Mouse (Mus musculus) yolk sac, embryonic 10.5 days (tissue): ENCODE results near the gene Ugt2a3.
"Not testable (repeated sequence)": the region's sequence is repeated elsewhere in the genome, so short reads cannot be mapped to it uniquely, and the experiment has no call there.

ENCODE experiments used
- DNase-seq: peaks from one replicate; pipeline ENCODE4 v3.0.0-alpha.2; 2017; ENCODE audit warnings: low spot score

The Ugt2a3 gene

DNA sequence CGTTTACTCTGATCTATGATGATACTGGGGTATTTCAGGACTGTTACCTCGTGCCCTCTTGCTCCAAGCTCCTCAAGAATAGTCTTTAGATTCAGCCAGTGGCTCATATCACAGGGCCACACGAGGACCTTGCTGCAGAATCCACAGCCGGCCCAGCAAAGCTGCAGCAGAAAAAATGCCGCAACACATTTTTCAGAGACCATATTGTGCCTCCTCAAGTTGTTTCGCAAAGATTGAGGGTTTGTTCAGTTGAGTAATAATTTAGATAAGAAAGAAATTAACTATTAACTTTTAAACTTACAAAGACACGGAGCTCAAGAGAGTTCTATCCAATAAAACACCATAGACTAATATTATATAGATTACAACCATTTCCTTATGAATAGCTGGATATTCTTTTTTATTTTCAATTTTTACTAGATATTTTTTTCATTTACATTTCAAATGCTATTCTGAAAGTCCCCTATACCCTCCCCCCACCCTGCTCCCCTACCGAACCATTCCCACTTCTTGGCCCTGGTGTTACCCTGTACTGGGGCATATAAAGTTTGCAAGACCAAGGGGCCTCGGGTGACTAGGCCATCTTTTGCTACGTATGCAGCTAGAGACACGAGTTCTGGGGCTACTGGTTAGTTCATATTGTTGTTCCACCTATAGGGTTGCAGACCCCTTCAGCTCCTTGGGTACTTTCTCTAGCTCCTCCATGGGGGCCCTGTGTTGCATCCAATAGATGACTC lies at the start of gene Ugt2a3:
Gene Ugt2a3 (minus strand): TSS at position 235 of the 737 bp plus-strand sequence.
- DNase-seq, result no peak

DNA sequence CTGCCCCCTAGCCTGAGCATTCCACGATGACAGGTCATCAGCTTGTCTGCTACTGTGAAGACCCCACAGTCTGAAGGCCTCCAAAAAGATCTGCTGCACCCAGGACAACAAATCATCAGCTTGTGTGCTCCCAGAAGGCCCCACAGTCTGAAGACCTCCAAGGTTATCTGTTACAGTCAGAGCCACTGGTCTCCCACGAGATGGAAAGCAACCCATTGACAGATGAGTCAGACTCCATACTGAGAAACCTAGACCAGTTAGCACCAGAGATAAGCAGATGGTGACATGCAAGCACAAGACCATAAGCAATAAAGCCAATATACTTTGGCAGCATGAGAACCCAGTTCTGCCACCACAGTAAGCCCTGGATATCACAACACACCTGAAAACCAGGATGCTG lies 43.2 kb upstream of the Ugt2a3 start:
- DNase-seq, result no peak

DNA sequence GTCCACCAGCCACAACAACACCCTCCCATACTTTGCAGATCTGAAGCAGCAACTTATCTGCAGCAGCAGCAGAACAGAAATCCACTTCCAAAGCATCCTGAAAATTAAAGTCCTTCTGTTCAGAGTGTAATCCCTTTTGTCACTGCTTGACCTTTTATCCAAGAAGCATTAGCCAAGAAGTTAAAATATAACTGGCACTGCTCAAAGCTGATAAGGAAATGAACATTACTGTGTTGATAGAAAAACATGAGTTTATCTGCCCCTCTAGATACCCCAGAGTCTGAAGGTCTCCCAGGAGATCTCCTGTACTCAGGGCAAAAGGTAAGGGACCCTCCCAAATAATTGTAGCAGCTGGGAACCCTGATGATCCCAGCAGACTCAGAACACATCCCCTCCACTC lies 42.8 kb upstream of the Ugt2a3 start:
- DNase-seq, result peak; percentile 32

DNA sequence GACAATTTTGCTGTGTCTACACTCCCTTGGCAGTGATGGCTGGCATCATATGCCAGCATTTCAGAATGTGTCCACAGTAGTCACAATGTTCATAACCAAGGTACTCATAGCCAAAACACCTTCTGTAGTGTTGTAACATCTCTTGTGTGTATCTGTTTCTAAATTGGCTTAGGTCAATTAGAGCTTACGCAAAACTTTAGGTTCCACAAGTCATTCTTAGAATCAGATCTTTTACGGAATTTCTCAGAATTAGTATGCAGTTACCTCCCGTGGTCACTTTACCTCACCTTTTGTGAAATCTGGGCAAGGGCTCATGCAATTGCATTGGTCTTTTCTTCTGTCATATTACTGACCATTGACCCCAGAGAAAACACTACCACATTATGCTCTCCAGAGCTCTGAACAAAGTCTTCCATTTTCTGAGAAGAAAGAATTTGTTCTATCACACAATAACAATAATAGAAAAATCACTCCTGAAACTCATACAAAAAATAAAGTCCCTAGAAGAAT lies 38.9 kb upstream of the Ugt2a3 start:
- no peak for DNase-seq

DNA sequence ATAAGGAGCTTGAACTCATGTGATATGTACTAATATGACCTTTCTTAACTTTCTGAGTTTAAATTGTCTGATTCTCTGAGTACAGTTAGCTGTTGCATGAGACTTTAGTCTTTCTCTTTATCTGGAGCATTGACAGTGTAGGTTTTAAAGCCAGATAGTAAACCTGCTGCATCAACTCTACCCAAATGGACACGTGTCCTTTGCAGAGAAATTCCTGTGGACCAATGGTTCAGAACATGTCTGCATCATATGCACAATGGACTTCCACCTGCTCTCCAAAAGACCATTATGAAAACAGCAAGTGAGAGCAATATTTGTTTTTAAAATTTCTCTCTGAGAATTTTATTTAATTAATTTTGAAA lies 36.5 kb upstream of the Ugt2a3 start:
- DNase-seq, result no peak

DNA sequence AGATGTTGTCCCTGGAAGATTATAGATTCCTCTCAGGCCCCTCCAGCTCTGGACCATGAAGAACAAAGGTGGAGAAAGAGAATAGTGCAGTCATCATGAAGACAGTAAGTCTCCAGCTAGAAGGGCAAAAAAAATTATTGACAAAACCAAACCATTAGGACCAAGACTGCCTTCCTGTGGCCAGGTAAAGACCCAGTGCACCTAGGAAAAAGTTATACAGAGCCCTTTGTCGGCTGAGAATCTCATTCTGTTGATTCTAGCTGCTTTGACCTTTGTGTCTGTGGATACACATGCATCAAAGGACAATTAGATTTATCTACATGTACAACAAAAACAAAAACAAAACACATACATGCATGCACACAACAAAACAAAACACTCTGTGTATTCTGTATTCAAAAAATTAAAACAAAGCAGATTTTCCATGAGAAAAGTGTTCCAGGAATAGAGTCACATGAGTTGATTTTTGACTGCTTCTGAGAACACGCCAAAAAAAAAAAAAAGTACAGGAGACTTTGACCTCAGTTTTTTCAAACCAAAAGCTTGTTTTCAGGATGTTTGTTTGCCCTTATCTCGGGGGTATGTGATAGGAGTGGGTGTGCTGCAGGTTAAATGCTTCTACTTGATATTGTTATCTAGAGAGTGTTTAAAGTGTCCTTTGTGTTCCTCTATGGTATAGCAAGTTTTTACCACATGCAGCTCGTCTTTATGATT lies 36.0 kb upstream of the Ugt2a3 start:
- peak; percentile 47 for DNase-seq

DNA sequence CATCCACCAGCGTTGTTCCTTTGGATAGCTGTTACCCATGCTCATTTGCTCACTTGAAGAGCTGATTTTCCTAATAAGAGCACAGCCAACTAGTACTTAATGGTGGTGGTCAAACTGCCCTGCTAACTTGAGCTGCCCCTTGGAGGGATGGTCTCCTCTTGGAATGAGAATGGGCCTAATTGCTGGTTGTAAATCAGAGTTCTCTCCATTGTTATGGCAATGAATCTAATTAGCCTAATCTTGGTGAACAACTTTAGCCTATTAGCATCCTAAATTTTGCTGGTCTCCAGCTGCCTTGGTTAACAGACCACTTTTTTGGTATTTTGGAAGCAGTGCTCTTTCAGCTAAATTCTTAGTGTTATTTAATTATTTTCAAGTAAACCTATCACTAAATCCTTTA lies 13.4 kb upstream of the Ugt2a3 start:
- no peak for DNase-seq

DNA sequence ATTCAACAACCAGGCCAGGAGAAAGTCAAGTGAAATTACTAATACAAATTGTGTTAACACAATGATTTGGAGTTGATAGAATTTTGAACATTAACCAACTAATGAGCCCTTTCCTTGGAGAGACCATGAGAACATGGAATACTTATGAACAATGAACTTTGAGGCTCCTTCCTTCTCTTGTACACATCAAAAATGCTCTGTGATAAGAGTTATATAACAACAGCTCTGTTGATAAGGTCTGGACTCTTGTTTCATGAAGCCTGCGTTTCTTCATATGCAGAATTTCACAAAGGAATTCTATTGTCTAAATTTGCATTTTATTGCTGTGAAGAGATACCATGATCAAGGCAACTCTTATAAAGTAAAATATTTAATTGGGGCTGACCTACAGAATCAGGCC lies 12.2 kb upstream of the Ugt2a3 start:
- DNase-seq, result not testable (repeated sequence)

DNA sequence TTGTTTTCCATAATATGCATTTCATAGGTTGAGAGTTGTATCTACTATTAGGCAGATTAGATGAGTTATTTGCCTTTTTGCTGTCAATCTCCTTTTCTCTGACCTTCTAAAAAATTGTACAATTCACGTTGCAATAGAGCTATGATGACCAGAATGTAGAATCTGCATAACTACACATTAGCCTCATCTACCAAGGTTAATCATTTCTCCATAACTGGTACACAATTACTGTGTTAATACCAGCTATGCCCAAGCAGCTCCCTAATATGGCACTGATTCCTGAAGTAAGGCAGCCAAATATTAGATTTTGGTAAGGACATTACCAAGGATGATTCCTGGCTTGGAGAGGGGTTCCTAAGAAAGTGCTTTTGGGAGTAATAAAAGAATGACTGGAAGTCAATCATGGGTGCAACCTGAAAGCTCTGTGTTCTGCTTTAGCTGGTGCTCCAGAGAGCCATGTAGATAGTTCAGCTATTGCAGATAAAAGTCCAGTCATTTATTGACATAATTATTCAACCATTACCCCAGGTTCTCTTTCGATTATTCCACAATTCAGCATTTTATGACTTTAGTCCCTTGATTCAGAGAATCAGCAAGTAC lies 10.6 kb upstream of the Ugt2a3 start:
- DNase-seq, result not testable (repeated sequence)

DNA sequence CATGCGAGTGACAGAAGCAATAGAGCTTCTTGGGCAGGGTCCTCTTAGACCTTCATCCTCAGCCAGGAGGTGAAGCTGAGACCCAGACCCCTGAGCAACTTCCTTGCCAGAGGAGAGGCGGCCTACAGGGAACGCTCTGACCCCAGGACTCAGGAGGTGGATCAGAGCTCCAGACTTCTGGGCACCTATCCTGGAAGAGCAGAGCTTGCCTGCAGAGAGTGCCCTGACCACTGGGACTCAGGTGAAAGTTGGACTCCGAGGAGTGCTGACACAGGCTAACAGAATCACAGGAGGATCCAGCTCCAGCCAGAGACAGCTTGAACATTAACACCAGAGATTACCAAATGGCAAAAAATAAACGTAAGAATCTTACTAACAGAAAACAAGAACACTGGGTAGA lies 3.5 kb upstream of the Ugt2a3 start:
- DNase-seq, result peak; percentile 26

DNA sequence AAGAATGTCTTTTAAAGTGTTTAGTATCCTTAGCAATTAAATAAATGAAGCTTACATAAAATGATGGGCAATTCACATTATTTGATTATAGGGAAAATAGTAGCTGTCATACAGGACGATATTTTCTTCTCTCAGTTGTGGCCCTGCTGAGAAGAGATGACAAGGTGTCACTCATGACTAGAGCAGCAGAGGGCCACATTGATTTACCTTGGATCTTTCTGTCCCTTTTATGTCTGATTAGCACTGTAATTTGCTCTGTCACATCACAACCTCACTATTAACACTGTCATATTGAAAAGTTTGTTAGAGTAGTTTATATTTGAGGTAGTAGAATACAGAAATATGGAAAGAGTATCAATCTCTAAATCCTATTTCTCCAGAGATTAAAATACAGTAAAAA lies 1.8 kb downstream of the Ugt2a3 start:
- DNase-seq, result no peak

DNA sequence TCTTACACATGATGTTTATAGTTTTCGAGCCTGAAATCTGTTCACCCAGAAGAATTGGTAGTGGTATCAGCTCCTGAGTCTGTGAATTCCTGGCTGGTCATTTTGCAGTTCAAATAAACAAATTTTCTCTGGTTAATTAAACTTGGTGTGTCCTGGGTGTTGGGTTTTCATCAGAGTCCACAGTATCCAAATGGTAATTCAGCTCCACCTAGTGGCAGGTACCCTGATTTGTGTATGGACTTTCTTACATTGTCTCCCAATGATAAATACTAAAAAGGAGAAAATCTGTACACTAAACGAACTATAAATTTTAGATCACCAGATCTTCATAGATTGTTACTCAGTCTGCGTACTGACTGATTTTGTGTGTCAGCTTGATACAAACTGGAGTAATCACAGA lies 3.4 kb downstream of the Ugt2a3 start:
- DNase-seq, result no peak

DNA sequence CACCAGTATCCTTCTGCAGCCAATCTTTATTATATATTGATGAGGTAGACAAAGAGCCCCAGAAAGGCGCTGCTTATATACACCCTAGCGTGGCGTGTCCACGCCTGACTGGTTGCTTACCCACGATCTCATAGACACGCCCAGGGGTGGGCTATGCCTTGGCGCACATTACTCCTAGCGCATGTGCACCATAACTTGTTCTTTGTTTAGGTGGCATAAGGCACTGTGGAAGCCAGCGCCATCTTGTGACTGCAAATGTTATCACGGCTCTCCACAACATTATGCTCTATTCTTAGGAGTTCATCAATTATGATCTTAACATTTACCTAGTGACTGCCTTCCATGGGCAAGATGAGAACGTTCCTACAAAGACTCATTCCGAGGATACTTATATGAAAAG lies 25.6 kb downstream of the Ugt2a3 start:
- DNase-seq, result no peak

DNA sequence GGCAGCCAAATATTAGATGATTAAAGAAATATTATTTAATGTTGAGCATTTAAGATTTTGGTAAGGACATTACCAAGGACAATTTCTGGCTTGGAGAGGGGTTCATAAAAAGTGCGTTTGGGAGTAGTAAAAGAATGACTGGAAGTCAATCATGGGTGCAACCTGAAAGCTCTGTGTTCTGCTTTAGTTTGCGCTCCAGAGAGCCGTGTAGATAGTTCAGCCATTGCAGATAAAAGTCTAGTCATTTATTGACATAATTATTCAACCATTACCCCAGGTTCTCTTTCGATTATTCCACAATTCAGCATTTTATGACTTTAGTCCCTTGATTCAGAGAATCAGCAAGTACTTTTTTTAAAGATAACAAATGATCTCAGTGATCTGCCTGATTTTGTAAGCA lies 50.8 kb downstream of the Ugt2a3 start:
- not testable (repeated sequence) for DNase-seq

DNA sequence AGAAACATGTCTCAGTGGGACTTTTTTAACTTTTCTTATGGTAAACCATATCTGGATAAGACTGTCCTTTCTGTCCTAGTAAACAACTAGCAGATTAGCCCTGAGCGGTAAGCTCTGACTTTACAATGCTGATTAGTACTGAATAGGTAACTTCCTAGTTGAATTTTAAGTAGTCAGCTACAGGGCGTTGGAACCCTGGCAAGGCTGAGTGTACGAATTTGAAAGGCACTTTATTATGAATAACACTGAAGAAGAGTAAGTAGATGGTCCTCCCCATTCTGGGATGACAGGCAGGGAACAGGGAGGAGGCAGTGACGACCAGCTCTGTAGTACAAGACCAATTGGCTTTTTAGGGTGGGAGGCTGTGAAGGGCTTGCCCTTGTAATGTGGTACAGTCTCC lies 61.0 kb downstream of the Ugt2a3 start:
- DNase-seq, result not testable (repeated sequence)

DNA sequence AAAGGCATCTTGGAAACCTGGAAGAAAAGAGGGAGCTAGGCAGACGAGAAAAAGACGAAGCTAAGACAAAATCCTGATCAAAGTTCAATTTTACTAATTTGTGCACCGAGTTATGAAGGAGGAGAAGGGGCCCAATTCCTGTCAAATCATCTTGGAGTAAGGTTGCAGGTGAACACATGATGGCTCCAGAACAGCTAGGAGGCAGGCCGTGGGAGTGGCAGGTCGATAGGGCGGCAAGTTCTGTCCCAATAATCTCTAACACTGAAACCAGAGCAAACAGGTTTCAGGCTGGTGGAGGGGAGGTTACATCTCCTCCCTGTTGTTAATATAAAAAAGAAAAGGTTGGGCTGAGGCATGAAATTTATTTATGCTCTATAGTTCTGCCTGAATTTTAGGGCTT lies 61.4 kb downstream of the Ugt2a3 start:
- no peak for DNase-seq
